9 mouse cellular contexts compared by ENCODE assay signal in the genomic region with DNA sequence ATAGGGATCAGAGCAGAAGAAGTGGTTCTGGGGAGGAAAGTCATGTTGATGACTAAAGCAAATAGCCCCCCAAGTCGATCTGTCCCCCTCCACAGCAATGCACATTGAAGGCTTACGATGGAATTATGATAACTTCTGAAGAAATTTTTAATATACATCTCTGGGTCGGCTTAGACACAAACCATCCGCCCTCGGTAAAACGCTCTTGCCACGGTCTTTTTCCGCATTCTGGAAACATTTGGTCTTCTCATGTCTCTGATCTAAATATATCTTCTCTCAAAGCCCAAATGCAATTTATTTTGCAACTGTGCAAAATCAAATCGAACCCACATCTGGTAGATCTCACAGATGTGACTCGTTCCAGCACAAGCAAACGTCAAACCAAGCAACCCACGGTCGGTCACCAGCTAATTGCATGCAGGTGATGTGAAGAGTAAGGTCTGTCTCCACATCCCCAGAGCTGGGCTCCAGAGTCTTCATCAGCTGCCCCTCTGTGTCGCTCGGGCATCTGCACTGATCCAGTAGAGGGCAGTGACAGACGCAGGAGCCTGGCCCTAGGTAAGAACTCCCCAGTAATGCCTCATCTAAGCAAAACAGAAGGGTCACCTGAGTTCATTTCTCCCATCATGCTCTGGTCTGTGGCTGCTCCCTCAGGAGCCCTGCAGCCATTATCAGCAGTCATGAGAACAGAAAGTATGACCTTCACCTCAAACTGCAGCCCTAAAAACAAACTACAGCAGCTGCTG.
A peak's percentile ranks its signal among the peaks of the same experiment; 100 is the strongest.
DNase-seq lines count a peak whose midpoint lies in the region; ATAC-seq lines count a peak whose summit lies in the region.
"Had no signal": no experiment of that assay in that cellular context is flagged by ENCODE, and none has a peak within 500 bp of the region (broad histone marks: within the 10 kb centered on the region; RNA-seq: fewer than 3 reads in every experiment).

No protein-coding gene starts in this region.

- intact Hi-C loops in left cerebral cortex, postnatal 10 days (cut with DNase I): no loop called here

- no peak for ATAC-seq in midbrain, embryonic 11.5 days (ENCODE audit: low FRiP score)
- ATAC-seq in midbrain, embryonic 16.5 days: no peak
- ATAC-seq in midbrain, embryonic 13.5 days: no peak

- H3K9me3 ChIP-seq in midbrain, embryonic 11.5 days (ENCODE audit: control insufficient read depth, low read length): no peaks in the 10 kb centered on the region
- no peaks in the 10 kb centered on the region for H3K9me3 ChIP-seq in midbrain, embryonic 16.5 days (replicated peaks; ENCODE audit: control insufficient read depth, low read length, poor library complexity, severe bottlenecking)
- no peaks in the 10 kb centered on the region for H3K9me3 ChIP-seq in midbrain, embryonic 13.5 days
- H3K9me3 ChIP-seq: neural tube, embryonic 15.5 days had no signal

- DNase-seq in midbrain, embryonic 11.5 days (ENCODE audit: low spot score, missing footprints): peak; percentile 51
- peak; percentile 62 to 71 for DNase-seq in heart, adult 9 months (ENCODE audit: low spot score in 2 of 2)
- peak; percentile 22 to 58 for DNase-seq in kidney, postnatal 25 days
- DNase-seq in right cerebral cortex, adult 18-20 months: no peak
- no peak for DNase-seq in spleen, postnatal 14 days (ENCODE audit: low spot score in 2 of 2)
- DNase-seq in left cerebral cortex, postnatal 10 days (ENCODE audit: extremely low spot score in 1 of 2, low spot score in 2 of 2): no peak

- no peak overlapping the region for H3K4me2 ChIP-seq in midbrain, embryonic 11.5 days
- no peak overlapping the region for H3K4me2 ChIP-seq in midbrain, embryonic 16.5 days (ENCODE audit: low read length)
- H3K4me2 ChIP-seq in midbrain, embryonic 13.5 days (replicated peaks): no peak overlapping the region
- H3K4me2 ChIP-seq: neural tube, embryonic 15.5 days had no signal

- WGBS in midbrain, embryonic 11.5 days: 84% methylated on average over 16 of the region's 16 CpGs
- 87% methylated on average over 16 of the region's 16 CpGs for WGBS in midbrain, embryonic 16.5 days
- WGBS in midbrain, embryonic 13.5 days: 90% methylated on average over 16 of the region's 16 CpGs

- H3K9ac ChIP-seq in midbrain, embryonic 11.5 days (ENCODE audit: low read length): no peak overlapping the region
- H3K9ac ChIP-seq in midbrain, embryonic 16.5 days (ENCODE audit: low read depth, low read length): no peak overlapping the region
- no peak overlapping the region for H3K9ac ChIP-seq in midbrain, embryonic 13.5 days (replicated peaks)
- H3K9ac ChIP-seq: neural tube, embryonic 15.5 days had no signal

- H3K4me3 ChIP-seq in midbrain, embryonic 11.5 days (ENCODE audit: low read depth, low read length): no peak overlapping the region
- no peak overlapping the region for H3K4me3 ChIP-seq in midbrain, embryonic 16.5 days (ENCODE audit: low read depth, low read length)
- no peak overlapping the region for H3K4me3 ChIP-seq in midbrain, embryonic 13.5 days (replicated peaks)
- H3K4me3 ChIP-seq: neural tube, embryonic 15.5 days had no signal

- H3K36me3 ChIP-seq in midbrain, embryonic 11.5 days (ENCODE audit: control insufficient read depth, insufficient read depth, low read length): no peaks in the 10 kb centered on the region
- H3K36me3 ChIP-seq in midbrain, embryonic 16.5 days (ENCODE audit: control insufficient read depth, insufficient read depth, low read length): no peaks in the 10 kb centered on the region
- H3K36me3 ChIP-seq in midbrain, embryonic 13.5 days: no peaks in the 10 kb centered on the region
- H3K36me3 ChIP-seq: neural tube, embryonic 15.5 days had no signal

- H3K27me3 ChIP-seq in midbrain, embryonic 11.5 days (ENCODE audit: control insufficient read depth, insufficient read depth, low read length): no peaks in the 10 kb centered on the region
- no peaks in the 10 kb centered on the region for H3K27me3 ChIP-seq in midbrain, embryonic 16.5 days (ENCODE audit: control insufficient read depth, insufficient read depth, low read depth, low read length)
- no peaks in the 10 kb centered on the region for H3K27me3 ChIP-seq in midbrain, embryonic 13.5 days
- H3K27me3 ChIP-seq: neural tube, embryonic 15.5 days had no signal

- no peaks in the 10 kb centered on the region for H3K4me1 ChIP-seq in midbrain, embryonic 11.5 days (ENCODE audit: control insufficient read depth, insufficient read depth, low read length)
- no peaks in the 10 kb centered on the region for H3K4me1 ChIP-seq in midbrain, embryonic 16.5 days (ENCODE audit: control insufficient read depth, insufficient read depth, low read length)
- H3K4me1 ChIP-seq in midbrain, embryonic 13.5 days (replicated peaks): no peaks in the 10 kb centered on the region

- no peak overlapping the region for H3K27ac ChIP-seq in midbrain, embryonic 11.5 days (ENCODE audit: low read depth, low read length)
- no peak overlapping the region for H3K27ac ChIP-seq in midbrain, embryonic 16.5 days (ENCODE audit: low read length)
- H3K27ac ChIP-seq in midbrain, embryonic 13.5 days: no peak overlapping the region
- H3K27ac ChIP-seq: neural tube, embryonic 15.5 days had no signal

Comparison
In these comparisons a context has a peak if more than half of its experiments do, and no peak if none do; other contexts are left out.
1. DNase-seq: peak in midbrain, embryonic 11.5 days (single experiment), heart, adult 9 months (2 of 2) and kidney, postnatal 25 days (2 of 2); none in right cerebral cortex, adult 18-20 months (single experiment), spleen, postnatal 14 days (0 of 2) and left cerebral cortex, postnatal 10 days (0 of 2).